Mouse (Mus musculus) intestine, postnatal 0 days (tissue): ENCODE data around the gene Zswim9. TPM values are rescaled to one million over a fixed set of nuclear protein-coding genes. Genes with fewer than 3 reads are reported as not detected.
A peak's percentile ranks its signal among the peaks of the same experiment; 100 is the strongest.
"Not testable (repeated sequence)": the region's sequence is repeated elsewhere in the genome, so short reads cannot be mapped to it uniquely, and the experiment has no call there.

Source experiments
- ATAC-seq: fragments of 200-750 bp; cut with Nextera tagmentation; 2 replicates; pipeline ENCODE4 v1.8.0; 2017; ENCODE audit warnings: mild to moderate bottlenecking, moderate TSS enrichment, moderate library complexity
- H3K27ac ChIP-seq: fragments of 300-500 bp; sonication (generic); 2 replicates; pipeline ENCODE4 v1.5.1; 2014; ENCODE audit warnings: mild to moderate bottlenecking, low read depth, low read length, moderate library complexity
- H3K27me3 ChIP-seq: fragments of 300-500 bp; sonication (generic); replicated peaks from 2 replicates; pipeline ENCODE4 v1.6.1; 2014; ENCODE audit warnings: low read length, mixed read lengths; ENCODE audit not compliant: control insufficient read depth, insufficient read depth
- H3K36me3 ChIP-seq: fragments of 300-500 bp; sonication (generic); 2 replicates; pipeline ENCODE4 v1.6.1; 2014; ENCODE audit warnings: mild to moderate bottlenecking, moderate library complexity; ENCODE audit not compliant: control insufficient read depth, insufficient read depth
- H3K4me1 ChIP-seq: fragments of 300-500 bp; sonication (generic); replicated peaks from 2 replicates; pipeline ENCODE4 v1.6.1; 2014; ENCODE audit warnings: antibody characterized with exemption, low read length, mixed read lengths; ENCODE audit not compliant: control insufficient read depth, insufficient read depth
- H3K4me2 ChIP-seq: fragments of 300-500 bp; sonication (generic); replicated peaks from 2 replicates; pipeline ENCODE4 v1.6.1; 2014; ENCODE audit warnings: low read depth, mild to moderate bottlenecking, moderate library complexity
- H3K4me3 ChIP-seq: fragments of 300-500 bp; sonication (generic); 2 replicates; pipeline ENCODE4 v1.5.1; 2014; ENCODE audit warnings: low read depth, low read length
- H3K9ac ChIP-seq: fragments of 300-500 bp; sonication (generic); 2 replicates; pipeline ENCODE4 v1.6.1; 2014; ENCODE audit warnings: mild to moderate bottlenecking, low read depth, low read length
- H3K9me3 ChIP-seq: fragments of 300-500 bp; sonication (generic); 2 replicates; pipeline ENCODE4 v1.6.1; 2016; ENCODE audit warnings: mixed run types; ENCODE audit not compliant: control insufficient read depth
- CTCF ChIP-seq: sonication (generic); IDR thresholded peaks from 2 replicates; pipeline ENCODE4 v1.5.1; 2016; ENCODE audit warnings: low read depth, mild to moderate bottlenecking, control low read depth, antibody characterized with exemption, moderate library complexity
- WGBS: fragments of 180-500 bp; shearing (Covaris S2); extraction: QIAGEN DNeasy Blood & Tissue Kit; methylation state at CpG from one replicate; pipeline ENCODE4 v1.1.7; 2014; 5-methylcytosine and 5-hydroxymethylcytosine counted together
- polyA plus RNA-seq: library from polyadenylated mRNA; unstranded; fragments of >200 nt; fragmentation: Nextera tagmentation; extraction: Ambion mirVana; gene quantifications from 2 replicates; pipeline ENCODE4 v1.2.1, GENCODE M21; 2015

Gene Zswim9
- polyA plus RNA-seq, 1 experiment from 2014 or later = 1.6 TPM

- Histone ChIP-seq H3K4me3 (no peak overlapping the region), H3K27ac (no peak overlapping the region), H3K9ac (no peak overlapping the region), H3K4me2 (no peak overlapping the region), H3K36me3 (peaks cover 43% of the 10 kb centered on the region), H3K4me1 (no peaks in the 10 kb centered on the region), H3K27me3 (no peaks in the 10 kb centered on the region), H3K9me3 (no peaks in the 10 kb centered on the region)
- 85% methylated on average over 11 of the region's 11 CpGs for WGBS
- TF ChIP-seq CTCF = no peak
- no peak for ATAC-seq
Observed at GRCm38 (mm10) chr7:13293878-13294855, 15.6 kb upstream of the Zswim9 start.

GRCm38 (mm10) chr7:13291370-13291769, 12.8 kb upstream of the Zswim9 start:
- no peak overlapping the region for H3K4me2 ChIP-seq
- H3K4me1 ChIP-seq = no peaks in the 10 kb centered on the region
- no peak overlapping the region for H3K27ac ChIP-seq
- H3K9ac ChIP-seq = no peak overlapping the region
- H3K36me3 ChIP-seq = peaks cover 39% of the 10 kb centered on the region
- no peaks in the 10 kb centered on the region for H3K27me3 ChIP-seq
- 93% methylated on average over 2 of the region's 2 CpGs for WGBS
- H3K9me3 ChIP-seq = no peaks in the 10 kb centered on the region
- ATAC-seq = no peak
- TF ChIP-seq CTCF = no peak
- H3K4me3 ChIP-seq = no peak overlapping the region

- Histone ChIP-seq H3K27me3 (no peaks in the 10 kb centered on the region), H3K4me3 (no peak overlapping the region), H3K9ac (no peak overlapping the region), H3K4me1 (no peaks in the 10 kb centered on the region), H3K4me2 (no peak overlapping the region), H3K36me3 (peaks cover 35% of the 10 kb centered on the region), H3K9me3 (no peaks in the 10 kb centered on the region), H3K27ac (no peak overlapping the region)
- no peak for TF ChIP-seq CTCF
- no peak for ATAC-seq
- WGBS = 98% methylated on average over 1 of the region's 1 CpGs
Observed at GRCm38 (mm10) chr7:13290041-13290675, 11.6 kb upstream of the Zswim9 start.

GRCm38 (mm10) chr7:13288621-13289020, 10.1 kb upstream of the Zswim9 start:
- TF ChIP-seq CTCF = peak; percentile 86
- Histone ChIP-seq H3K27me3 (no peaks in the 10 kb centered on the region), H3K27ac (no peak overlapping the region), H3K4me2 (no peak overlapping the region), H3K9me3 (no peaks in the 10 kb centered on the region), H3K4me3 (no peak overlapping the region), H3K36me3 (peaks cover 32% of the 10 kb centered on the region), H3K9ac (no peak overlapping the region), H3K4me1 (no peaks in the 10 kb centered on the region)
- ATAC-seq = no peak
- WGBS = 47% methylated on average over 5 of the region's 5 CpGs

- Histone ChIP-seq H3K4me3 (peak overlapping the region; percentile 76), H3K9ac (peak overlapping the region; percentile 62; the same call in 1 of the 2 replicates), H3K4me2 (peak overlapping the region; percentile 86), H3K27ac (peak overlapping the region; percentile 68; the same call in 1 of the 2 replicates), H3K36me3 (0 out of 2 replicates have a peak, but pooled peaks cover 10% of the 10 kb centered on the region)
- WGBS = 2% methylated on average over 13 of the region's 29 CpGs
- H3K9me3 ChIP-seq, H3K27me3 ChIP-seq, H3K4me1 ChIP-seq: not testable (repeated sequence)
- peak; percentile 69 for ATAC-seq
Observed at GRCm38 (mm10) chr7:13278957-13279356, 436 bp upstream of the Zswim9 start.

GRCm38 (mm10) chr7:13277833-13278232, 688 bp downstream of the Zswim9 start:
- Histone ChIP-seq H3K36me3 (0 out of 2 replicates have a peak, but pooled peaks cover 10% of the 10 kb centered on the region), H3K4me2 (peak overlapping the region; percentile 86), H3K9me3 (no peaks in the 10 kb centered on the region), H3K4me3 (peak overlapping the region; percentile 76), H3K27ac (no peak overlapping the region), H3K27me3 (no peaks in the 10 kb centered on the region), H3K9ac (peak overlapping the region; percentile 62), H3K4me1 (peaks cover 4% of the 10 kb centered on the region; the same call in 1 of the 2 replicates)
- 19% methylated on average over 2 of the region's 2 CpGs for WGBS
- no peak for TF ChIP-seq CTCF
- no peak for ATAC-seq
